ENCODE assay signal across 39 mouse cellular contexts in genomic region chr14:50380863-50381262, GRCm38 (mm10). TPM values are rescaled to one million over a fixed set of nuclear protein-coding genes. Genes with fewer than 3 reads are reported as not detected.
"Had no signal": no experiment of that assay in that cellular context is flagged by ENCODE, and none has a peak within 500 bp of the region (broad histone marks: within the 10 kb centered on the region; RNA-seq: fewer than 3 reads in every experiment).

TSS of gene Olfr736 (plus strand) at chr14:50381163.

- H3K4me2 ChIP-seq: heart, embryonic 11.5 days; heart, embryonic 13.5 days; heart, embryonic 15.5 days; hindbrain, embryonic 12.5 days; hindbrain, embryonic 15.5 days; intestine, embryonic 15.5 days; kidney, embryonic 15.5 days; limb, embryonic 12.5 days; liver, embryonic 11.5 days; liver, embryonic 13.5 days had no signal

- H3K9me3 ChIP-seq: heart, embryonic 13.5 days; heart, embryonic 15.5 days; hindbrain, embryonic 10.5 days; hindbrain, embryonic 12.5 days; hindbrain, embryonic 15.5 days; intestine, embryonic 15.5 days; kidney, embryonic 15.5 days; limb, embryonic 10.5 days; limb, embryonic 12.5 days; liver, embryonic 13.5 days had no signal

- H3K27ac ChIP-seq: gastrocnemius, adult 2 months; heart, embryonic 13.5 days; heart, embryonic 15.5 days; hindbrain, embryonic 10.5 days; hindbrain, embryonic 12.5 days; hindbrain, embryonic 15.5 days; intestine, embryonic 15.5 days; kidney, embryonic 15.5 days; kidney, postnatal 0 days; left cerebral cortex, adult 2 months; limb, embryonic 10.5 days; limb, embryonic 12.5 days; liver, embryonic 13.5 days had no signal

- H3K9ac ChIP-seq: heart, embryonic 13.5 days; heart, embryonic 15.5 days; hindbrain, embryonic 12.5 days; hindbrain, embryonic 15.5 days; intestine, embryonic 15.5 days; kidney, embryonic 15.5 days; limb, embryonic 12.5 days; liver, embryonic 13.5 days had no signal

- ATAC-seq: inflammation-experienced regulatory T-cells, adult 6 months; intestine, embryonic 15.5 days; intestine, postnatal 0 days had no signal

- DNase-seq: gastrocnemius, adult 2 months; gastrocnemius, postnatal 10 days; gastrocnemius, postnatal 25 days; heart, adult 18-20 months; heart, postnatal 14 days; heart, postnatal 36 days; kidney, adult 18-20 months; kidney, adult 8-10 months; kidney, postnatal 14 days; kidney, postnatal 36 days; liver; liver, embryonic 13.5 days had no signal

- H3K27me3 ChIP-seq: heart, embryonic 13.5 days; heart, embryonic 15.5 days; hindbrain, embryonic 12.5 days; hindbrain, embryonic 15.5 days; intestine, embryonic 15.5 days; kidney, embryonic 15.5 days; limb, embryonic 12.5 days; liver, embryonic 13.5 days had no signal

- H3K36me3 ChIP-seq: heart, embryonic 13.5 days; heart, embryonic 15.5 days; hindbrain, embryonic 10.5 days; hindbrain, embryonic 12.5 days; hindbrain, embryonic 15.5 days; intestine, embryonic 15.5 days; kidney, embryonic 15.5 days; limb, embryonic 10.5 days; limb, embryonic 12.5 days; liver, embryonic 13.5 days had no signal

- H3K4me1 ChIP-seq: heart, embryonic 13.5 days; heart, embryonic 15.5 days; hindbrain, embryonic 12.5 days; hindbrain, embryonic 15.5 days; intestine, embryonic 15.5 days; kidney, embryonic 15.5 days; limb, embryonic 10.5 days; limb, embryonic 12.5 days; liver, embryonic 13.5 days had no signal

- H3K4me3 ChIP-seq: gastrocnemius, adult 2 months; heart, embryonic 13.5 days; heart, embryonic 15.5 days; hindbrain, embryonic 10.5 days; hindbrain, embryonic 12.5 days; hindbrain, embryonic 15.5 days; intestine, embryonic 15.5 days; kidney, embryonic 15.5 days; left cerebral cortex, adult 2 months; limb, embryonic 10.5 days; limb, embryonic 12.5 days; liver, embryonic 13.5 days had no signal

RNA-seq across cellular contexts. Expression of gene Olfr736, which starts in this region (rescaled TPM):
- total RNA-seq: gastrocnemius, adult 2 months; gastrocnemius, postnatal 10 days; gastrocnemius, postnatal 25 days; gastrocnemius, postnatal 4 days; granulocyte monocyte progenitor cell, adult 5-6 weeks; heart, adult 18-20 months; heart, postnatal 14 days; heart, postnatal 36 days; layer of hippocampus, adult 18-20 months; layer of hippocampus, adult 8-10 months; layer of hippocampus, postnatal 10 days; layer of hippocampus, postnatal 25 days; left cerebral cortex, adult 2 months; left cerebral cortex, postnatal 14 days; left cerebral cortex, postnatal 36 days had no signal
- polyA plus RNA-seq: frontal cortex, adult 2 months; heart, embryonic 11.5 days; heart, embryonic 13.5 days; heart, embryonic 15.5 days; heart, postnatal 0 days; hindbrain, embryonic 10.5 days; hindbrain, embryonic 12.5 days; hindbrain, embryonic 15.5 days; inflammation-experienced regulatory T-cells, adult 6 months; intestine, embryonic 15.5 days; intestine, postnatal 0 days; kidney, embryonic 15.5 days; kidney, postnatal 0 days; large intestine, adult 2 months; limb, embryonic 10.5 days; limb, embryonic 12.5 days; limb, embryonic 14.5 days; liver, embryonic 11.5 days; liver, embryonic 13.5 days had no signal
